In the genomic region with DNA sequence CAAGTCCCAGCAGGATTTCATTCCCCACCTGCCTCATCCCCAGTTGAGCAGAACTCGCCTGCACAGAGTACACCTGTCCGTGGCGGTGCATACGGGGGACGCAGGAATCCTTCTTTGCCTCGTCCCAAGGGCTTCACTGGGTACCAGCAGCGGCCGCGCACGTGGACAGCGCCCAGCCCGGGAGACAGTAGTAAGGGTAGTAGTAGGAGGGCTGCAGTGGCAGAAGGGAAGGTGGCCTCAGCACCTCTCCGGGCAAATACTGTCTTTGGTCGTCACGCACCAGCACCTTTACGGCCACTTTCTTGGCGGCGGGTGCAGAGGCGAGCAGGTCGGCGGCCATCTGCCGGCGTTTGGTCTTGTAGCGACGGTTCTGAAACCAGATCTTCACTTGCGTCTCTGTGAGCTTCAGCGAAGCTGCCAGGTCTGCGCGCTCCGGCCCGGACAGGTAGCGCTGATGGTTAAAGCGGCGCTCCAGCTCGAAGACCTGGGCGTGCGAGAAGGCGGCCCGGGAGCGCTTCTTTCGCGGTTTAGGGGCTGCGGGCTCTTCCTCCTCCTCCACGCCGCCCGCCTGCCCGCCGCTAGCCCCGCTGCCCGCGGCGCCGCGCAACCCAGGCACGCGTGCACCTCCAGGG, we compare ENCODE assay signal across 9 mouse cellular contexts. TPM values are rescaled to one million over a fixed set of nuclear protein-coding genes. Genes with fewer than 3 reads are reported as not detected.
A peak's percentile ranks its signal among the peaks of the same experiment; 100 is the strongest.
DNase-seq lines count a peak whose midpoint lies in the region; ATAC-seq lines count a peak whose summit lies in the region.
"Had no signal": no experiment of that assay in that cellular context is flagged by ENCODE, and none has a peak within 500 bp of the region (broad histone marks: within the 10 kb centered on the region; RNA-seq: fewer than 3 reads in every experiment).

No protein-coding gene starts in this region.

- DNase-seq in heart, postnatal 36 days = no peak
- no peak for DNase-seq in embryonic facial prominence, embryonic 11.5 days (ENCODE audit: low spot score)
- DNase-seq in urinary bladder, postnatal 36 days (ENCODE audit: low spot score in 2 of 2) = no peak
- no peak for DNase-seq in ovary, postnatal 10 days (ENCODE audit: low spot score)
- no peak for DNase-seq in right cerebral cortex, postnatal 14 days

- no peak overlapping the region for H3K9ac ChIP-seq in heart, embryonic 15.5 days
- H3K9ac ChIP-seq in embryonic facial prominence, embryonic 11.5 days (replicated peaks; ENCODE audit: low read length) = no peak overlapping the region; the same call in 1 of the 2 replicates
- peak overlapping the region; percentile 68 for H3K9ac ChIP-seq in intestine, embryonic 16.5 days (ENCODE audit: low read depth, low read length)
- no peak overlapping the region for H3K9ac ChIP-seq in midbrain, embryonic 15.5 days

- H3K27ac ChIP-seq in heart, embryonic 15.5 days = no peak overlapping the region
- H3K27ac ChIP-seq in embryonic facial prominence, embryonic 11.5 days (replicated peaks; ENCODE audit: low read depth, low read length) = no peak overlapping the region
- no peak overlapping the region for H3K27ac ChIP-seq in intestine, embryonic 16.5 days (ENCODE audit: low read length)
- no peak overlapping the region for H3K27ac ChIP-seq in midbrain, embryonic 15.5 days

- WGBS in heart, embryonic 15.5 days = 1% methylated on average over 52 of the region's 56 CpGs
- WGBS in embryonic facial prominence, embryonic 11.5 days = under 1% methylated on average over 56 of the region's 56 CpGs
- 5% methylated on average over 56 of the region's 56 CpGs for WGBS in intestine, embryonic 16.5 days
- WGBS in midbrain, embryonic 15.5 days = under 1% methylated on average over 56 of the region's 56 CpGs

- peak overlapping the region; percentile 41 for H3K4me2 ChIP-seq in heart, embryonic 15.5 days
- peak overlapping the region; percentile 13 for H3K4me2 ChIP-seq in embryonic facial prominence, embryonic 11.5 days (ENCODE audit: low read depth, low read length)
- peak overlapping the region; percentile 71 for H3K4me2 ChIP-seq in intestine, embryonic 16.5 days (ENCODE audit: low read depth, low read length)
- peak overlapping the region; percentile 21; the same call in 1 of the 2 replicates for H3K4me2 ChIP-seq in midbrain, embryonic 15.5 days

- intact Hi-C loops in heart, postnatal 36 days (cut with DNase I) = no loop called here

- H3K36me3 ChIP-seq in heart, embryonic 15.5 days = no peaks in the 10 kb centered on the region
- no peaks in the 10 kb centered on the region for H3K36me3 ChIP-seq in embryonic facial prominence, embryonic 11.5 days (replicated peaks; ENCODE audit: control insufficient read depth, insufficient read depth, low read depth, low read length)
- no peaks in the 10 kb centered on the region for H3K36me3 ChIP-seq in intestine, embryonic 16.5 days (ENCODE audit: control insufficient read depth, insufficient read depth, low read length)
- no peaks in the 10 kb centered on the region for H3K36me3 ChIP-seq in midbrain, embryonic 15.5 days (replicated peaks)

- H3K9me3 ChIP-seq in heart, embryonic 15.5 days (replicated peaks) = no peaks in the 10 kb centered on the region
- no peaks in the 10 kb centered on the region for H3K9me3 ChIP-seq in embryonic facial prominence, embryonic 11.5 days (replicated peaks; ENCODE audit: control insufficient read depth, low read length)
- H3K9me3 ChIP-seq in intestine, embryonic 16.5 days (ENCODE audit: control insufficient read depth, low read length) = no peaks in the 10 kb centered on the region
- H3K9me3 ChIP-seq in midbrain, embryonic 15.5 days = no peaks in the 10 kb centered on the region

- H3K27me3 ChIP-seq in heart, embryonic 15.5 days = peaks cover 94% of the 10 kb centered on the region
- H3K27me3 ChIP-seq in embryonic facial prominence, embryonic 11.5 days (ENCODE audit: control insufficient read depth, insufficient read depth, low read length) = peaks cover 76% of the 10 kb centered on the region
- peaks cover 74% of the 10 kb centered on the region for H3K27me3 ChIP-seq in intestine, embryonic 16.5 days (replicated peaks; ENCODE audit: control insufficient read depth, insufficient read depth, low read length)
- H3K27me3 ChIP-seq in midbrain, embryonic 15.5 days (replicated peaks) = peaks cover 91% of the 10 kb centered on the region

- no peak for ATAC-seq in heart, embryonic 15.5 days (replicated peaks; ENCODE audit: insufficient number of reproducible peaks, insufficient read depth, low FRiP score, low read depth)
- 0 out of 2 replicates have a peak, but pooled peaks have one; percentile 13 for ATAC-seq in embryonic facial prominence, embryonic 11.5 days (replicated peaks; ENCODE audit: insufficient number of reproducible peaks, low FRiP score, low TSS enrichment, low read depth)
- ATAC-seq in intestine, embryonic 16.5 days = no peak
- peak; percentile 31; the same call in 1 of the 2 replicates for ATAC-seq in midbrain, embryonic 15.5 days (replicated peaks)
- ATAC-seq: Patski had no signal

- H3K4me3 ChIP-seq in heart, embryonic 15.5 days = peak overlapping the region; percentile 16
- peak overlapping the region; percentile 41 for H3K4me3 ChIP-seq in embryonic facial prominence, embryonic 11.5 days (ENCODE audit: low read depth, low read length)
- H3K4me3 ChIP-seq in intestine, embryonic 16.5 days (ENCODE audit: low read length) = peak overlapping the region; percentile 55
- H3K4me3 ChIP-seq in midbrain, embryonic 15.5 days = peak overlapping the region; percentile 8

- peaks cover 22% of the 10 kb centered on the region for H3K4me1 ChIP-seq in heart, embryonic 15.5 days (replicated peaks)
- H3K4me1 ChIP-seq in embryonic facial prominence, embryonic 11.5 days (ENCODE audit: control insufficient read depth, insufficient read depth, low read length) = peaks cover 12% of the 10 kb centered on the region
- H3K4me1 ChIP-seq in intestine, embryonic 16.5 days (ENCODE audit: control insufficient read depth, insufficient read depth, low read length) = peaks cover 13% of the 10 kb centered on the region; the same call in 1 of the 2 replicates
- peaks cover 27% of the 10 kb centered on the region for H3K4me1 ChIP-seq in midbrain, embryonic 15.5 days

RNA-seq across cellular contexts. Expression of gene Nkx3-2, which starts 2.7 kb away (rescaled TPM):
- 0.13 TPM in 1 of 2 replicates, not detected in the other for polyA plus RNA-seq in heart, embryonic 15.5 days (2015; fragmentation: Nextera tagmentation; extraction: Ambion mirVana)
- not detected for total RNA-seq in heart, postnatal 36 days (2021)
- 1.8 and 2.2 TPM in 2 replicates for polyA plus RNA-seq in embryonic facial prominence, embryonic 11.5 days (2014; fragmentation: Nextera tagmentation; extraction: Ambion mirVana)
- polyA plus RNA-seq in intestine, embryonic 16.5 days (2015; fragmentation: Nextera tagmentation; extraction: Ambion mirVana) = 1.5 and 1.9 TPM in 2 replicates
- polyA plus RNA-seq in midbrain, embryonic 15.5 days (2015; fragmentation: Nextera tagmentation; extraction: Ambion mirVana) = not detected in 2 replicates

RNA-seq across cellular contexts. Expression of gene Rab28, which starts 53.7 kb away (rescaled TPM):
- 43.7 and 44.1 TPM in 2 replicates for polyA plus RNA-seq in heart, embryonic 15.5 days (2015; fragmentation: Nextera tagmentation; extraction: Ambion mirVana)
- total RNA-seq in heart, postnatal 36 days (2021) = 10 to 100 TPM; 88.5 to 91.7 TPM
- 91.7 and 99.4 TPM in 2 replicates for polyA plus RNA-seq in embryonic facial prominence, embryonic 11.5 days (2014; fragmentation: Nextera tagmentation; extraction: Ambion mirVana)
- 41.9 and 49.6 TPM in 2 replicates for polyA plus RNA-seq in intestine, embryonic 16.5 days (2015; fragmentation: Nextera tagmentation; extraction: Ambion mirVana)
- 64.4 and 66.4 TPM in 2 replicates for polyA plus RNA-seq in midbrain, embryonic 15.5 days (2015; fragmentation: Nextera tagmentation; extraction: Ambion mirVana)

Comparison
In these comparisons a context has a peak if more than half of its experiments do, and no peak if none do; other contexts are left out.
1. ATAC-seq: peak in embryonic facial prominence, embryonic 11.5 days (single experiment) and midbrain, embryonic 15.5 days (single experiment); none in heart, embryonic 15.5 days (single experiment) and intestine, embryonic 16.5 days (single experiment).
2. H3K4me2 ChIP-seq: peak in every context shown above with its lines; median percentile 71 in intestine, embryonic 16.5 days; 41 in heart, embryonic 15.5 days; 21 in midbrain, embryonic 15.5 days; 13 in embryonic facial prominence, embryonic 11.5 days.
3. Peak in every context shown above with its lines, with median percentiles within 50 percentile points of each other: H3K4me3 ChIP-seq.